Mouse (Mus musculus) common myeloid progenitor, adult 5-6 weeks (primary cell): ENCODE results near the gene Lrmda. TPM values are rescaled to one million over a fixed set of nuclear protein-coding genes. Genes with fewer than 3 reads are reported as not detected.
A peak's percentile ranks its signal among the peaks of the same experiment; 100 is the strongest.

ENCODE experiments used
- ATAC-seq: replicated peaks from 2 replicates; pipeline ENCODE4 v1.8.0; 2016; ENCODE audit warnings: low read depth, mild to moderate bottlenecking, moderate TSS enrichment, inconsistent platforms; ENCODE audit not compliant: poor library complexity, severe bottlenecking
- total RNA-seq: library from RNA; stranded (forward); fragments of 200-1000, 187-1606 nt; gene quantifications from 2 replicates; pipeline ENCODE4 v1.2.3, GENCODE M21; 2017

Lrmda gene
- 13.2 and 16.1 TPM in 2 replicates for total RNA-seq

GRCm38 (mm10) chr14:22019252-22019948 lies at the start of gene Lrmda:
Gene Lrmda, plus strand, starts transcription at chr14:22019712.
- peak; percentile 69 for ATAC-seq

GRCm38 (mm10) chr14:21981462-21981861 lies 38.0 kb upstream of the Lrmda start:
- ATAC-seq: peak; percentile 57

GRCm38 (mm10) chr14:21982096-21982591 lies 37.4 kb upstream of the Lrmda start:
- ATAC-seq: no peak

GRCm38 (mm10) chr14:21982592-21983310 lies 36.8 kb upstream of the Lrmda start:
- no peak for ATAC-seq

- no peak for ATAC-seq
These were observed 36.1 kb upstream of the Lrmda start for GRCm38 (mm10) chr14:21983311-21983949.

GRCm38 (mm10) chr14:21983950-21984730 lies 35.4 kb upstream of the Lrmda start:
- no peak for ATAC-seq

- no peak for ATAC-seq
These were observed 34.6 kb upstream of the Lrmda start for GRCm38 (mm10) chr14:21984757-21985425.

- no peak for ATAC-seq
These were observed 34.0 kb upstream of the Lrmda start for GRCm38 (mm10) chr14:21985426-21985931.

- peak; percentile 52 for ATAC-seq
These were observed 33.4 kb upstream of the Lrmda start for GRCm38 (mm10) chr14:21985981-21986732.

GRCm38 (mm10) chr14:21986733-21987659 lies 32.5 kb upstream of the Lrmda start:
- no peak for ATAC-seq

- peak; percentile 52 for ATAC-seq
These were observed 31.6 kb upstream of the Lrmda start for GRCm38 (mm10) chr14:21987660-21988576.

- ATAC-seq: no peak
These were observed 30.8 kb upstream of the Lrmda start for GRCm38 (mm10) chr14:21988577-21989290.

GRCm38 (mm10) chr14:21989291-21989913 lies 30.1 kb upstream of the Lrmda start, which contains the start of gene Zfp503:
Gene Zfp503, minus strand, starts transcription at chr14:21989601.
- ATAC-seq: no peak

- ATAC-seq: no peak
These were observed 29.0 kb upstream of the Lrmda start for GRCm38 (mm10) chr14:21990321-21991021.

GRCm38 (mm10) chr14:21991251-21991780 lies 28.2 kb upstream of the Lrmda start:
- ATAC-seq: no peak
